Mouse (Mus musculus): Measurements from ENCODE around the gene Prrc2c. TPM values are rescaled to one million over a fixed set of nuclear protein-coding genes. Genes with fewer than 3 reads are reported as not detected.

Prrc2c gene
- polyA plus RNA-seq, 1 experiment = 112 TPM

DNA sequence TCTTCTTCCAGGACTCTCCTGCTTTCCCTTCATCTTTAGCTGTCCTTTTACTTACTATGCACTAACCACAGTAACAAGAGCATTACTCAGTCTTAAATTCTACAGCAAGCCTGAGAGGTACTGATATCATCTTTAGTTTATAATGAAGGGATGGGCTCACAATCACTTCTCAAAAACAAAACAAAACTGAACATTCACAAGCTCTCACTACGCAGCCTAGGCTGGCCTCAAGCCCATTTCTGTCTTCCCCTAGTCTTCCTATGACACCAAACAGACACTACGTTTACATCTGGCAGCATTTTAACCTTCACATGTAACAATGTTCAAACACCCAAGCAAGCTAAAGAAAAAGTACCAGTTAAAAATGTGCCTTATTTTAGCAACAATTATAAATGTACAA lies 1.9 kb downstream of the Prrc2c start:
- no peak for TF ChIP-seq POLR2A (IDR thresholded peaks at IDR 0.05; ENCODE audit: control insufficient read depth, extremely low read depth, insufficient read depth, low read length, poor library complexity)
- no peak for TF ChIP-seq CTCF (IDR thresholded peaks at IDR 0.05; ENCODE audit: borderline replicate concordance, control insufficient read depth, extremely low read depth, insufficient read depth, low read length, poor library complexity)
- Histone ChIP-seq H3K27ac (ENCODE audit: control insufficient read depth, insufficient read depth, low read length) (no peak overlapping the region), H3K27me3 (ENCODE audit: control insufficient read depth, insufficient read depth, low read length) (no peaks in the 10 kb centered on the region), H3K4me3 (ENCODE audit: control insufficient read depth, insufficient read depth, low read length) (no peak overlapping the region), H3K36me3 (ENCODE audit: control insufficient read depth, insufficient read depth, low read length) (no peaks in the 10 kb centered on the region; the same call in 1 of the 2 replicates), H3K4me1 (replicated peaks; ENCODE audit: control insufficient read depth, insufficient read depth, low read length) (peaks cover 8% of the 10 kb centered on the region)
- no peak for DNase-seq
- WGBS = 8% methylated on average over 2 of the region's 2 CpGs

DNA sequence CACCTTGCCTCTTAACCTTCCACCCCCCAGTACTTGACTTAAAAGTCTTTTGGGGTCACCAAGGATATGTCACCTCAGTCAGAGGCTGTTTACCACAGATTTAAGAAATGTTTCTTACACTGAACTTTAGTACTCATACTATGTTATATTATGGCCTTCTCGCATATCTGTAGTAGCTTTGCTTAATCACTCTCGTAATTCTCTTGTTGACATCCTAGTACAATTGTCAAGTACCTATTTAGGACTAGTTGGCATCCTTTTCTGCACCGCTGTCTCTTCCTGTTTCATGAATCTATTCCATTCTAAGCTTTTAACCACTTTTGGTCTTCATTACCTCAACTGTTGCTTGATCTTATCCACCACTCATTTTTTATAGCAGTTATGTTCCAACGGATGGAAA lies 5.3 kb downstream of the Prrc2c start:
- no peak for TF ChIP-seq POLR2A (IDR thresholded peaks at IDR 0.05; ENCODE audit: control insufficient read depth, extremely low read depth, insufficient read depth, low read length, poor library complexity)
- no peak for TF ChIP-seq CTCF (IDR thresholded peaks at IDR 0.05; ENCODE audit: borderline replicate concordance, control insufficient read depth, extremely low read depth, insufficient read depth, low read length, poor library complexity)
- no peak overlapping the region for H3K4me3 ChIP-seq (ENCODE audit: control insufficient read depth, insufficient read depth, low read length)
- no peaks in the 10 kb centered on the region; the same call in 1 of the 2 replicates for H3K36me3 ChIP-seq (ENCODE audit: control insufficient read depth, insufficient read depth, low read length)
- DNase-seq = no peak
- H3K4me1 ChIP-seq (replicated peaks; ENCODE audit: control insufficient read depth, insufficient read depth, low read length) = peaks cover 13% of the 10 kb centered on the region
- H3K27ac ChIP-seq (ENCODE audit: control insufficient read depth, insufficient read depth, low read length) = no peak overlapping the region
- no peaks in the 10 kb centered on the region for H3K27me3 ChIP-seq (ENCODE audit: control insufficient read depth, insufficient read depth, low read length)
- 33% methylated on average over 4 of the region's 4 CpGs for whole genome bisulfite sequencing

DNA sequence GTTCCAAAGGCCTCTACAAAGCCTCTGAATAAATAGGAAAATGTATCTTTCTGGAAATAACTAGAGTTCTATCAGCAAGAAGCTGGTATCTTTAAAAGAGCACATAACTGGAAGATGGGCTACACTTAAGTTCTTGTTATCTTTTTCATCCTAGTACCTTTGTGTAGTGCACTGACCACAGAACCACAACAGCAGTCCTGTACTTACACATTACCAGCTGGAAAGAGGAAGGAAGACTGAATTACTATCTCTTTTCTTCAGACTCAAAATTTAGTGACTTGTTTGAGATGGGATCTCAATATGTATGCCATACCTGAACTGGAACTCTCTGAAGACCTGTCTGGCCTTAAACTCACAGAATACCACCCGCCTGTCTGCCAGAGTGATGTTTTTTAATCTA lies 6.1 kb downstream of the Prrc2c start:
- H3K4me1 ChIP-seq (replicated peaks; ENCODE audit: control insufficient read depth, insufficient read depth, low read length) = peaks cover 13% of the 10 kb centered on the region
- 17% methylated on average over 1 of the region's 1 CpGs for WGBS
- TF ChIP-seq POLR2A (IDR thresholded peaks at IDR 0.05; ENCODE audit: control insufficient read depth, extremely low read depth, insufficient read depth, low read length, poor library complexity) (no peak), CTCF (IDR thresholded peaks at IDR 0.05; ENCODE audit: borderline replicate concordance, control insufficient read depth, extremely low read depth, insufficient read depth, low read length, poor library complexity) (no peak)

DNA sequence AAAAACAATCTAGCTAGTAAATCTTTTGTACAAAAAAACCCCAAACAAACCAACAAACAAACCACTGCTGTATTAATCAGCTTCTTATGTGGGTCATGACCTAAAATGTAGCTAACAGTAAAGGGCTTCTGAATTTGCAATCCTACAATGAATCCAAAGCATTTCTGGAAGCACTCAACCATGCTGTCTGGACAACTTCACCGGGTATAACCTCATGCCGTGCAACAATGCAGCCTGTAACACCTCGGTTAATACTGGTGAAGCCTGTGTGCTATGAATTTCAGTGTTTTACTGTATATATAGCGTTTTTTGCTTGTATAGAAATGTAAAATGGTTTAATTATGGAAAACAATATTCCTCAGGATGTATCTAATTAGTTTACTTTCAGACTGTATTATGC lies 8.3 kb downstream of the Prrc2c start:
- no peak for TF ChIP-seq CTCF (IDR thresholded peaks at IDR 0.05; ENCODE audit: borderline replicate concordance, control insufficient read depth, extremely low read depth, insufficient read depth, low read length, poor library complexity)
- TF ChIP-seq POLR2A (IDR thresholded peaks at IDR 0.05; ENCODE audit: control insufficient read depth, extremely low read depth, insufficient read depth, low read length, poor library complexity) = no peak
- Histone ChIP-seq H3K27me3 (ENCODE audit: control insufficient read depth, insufficient read depth, low read length) (no peaks in the 10 kb centered on the region), H3K36me3 (ENCODE audit: control insufficient read depth, insufficient read depth, low read length) (no peaks in the 10 kb centered on the region; the same call in 1 of the 2 replicates), H3K27ac (ENCODE audit: control insufficient read depth, insufficient read depth, low read length) (no peak overlapping the region), H3K4me1 (replicated peaks; ENCODE audit: control insufficient read depth, insufficient read depth, low read length) (peaks cover 16% of the 10 kb centered on the region), H3K4me3 (ENCODE audit: control insufficient read depth, insufficient read depth, low read length) (no peak overlapping the region)
- WGBS = 91% methylated on average over 4 of the region's 4 CpGs
- no peak for DNase-seq

More for the DNA sequence above, 6.1 kb downstream of the Prrc2c start:
- H3K27me3 ChIP-seq (ENCODE audit: control insufficient read depth, insufficient read depth, low read length) = no peaks in the 10 kb centered on the region
- H3K36me3 ChIP-seq (ENCODE audit: control insufficient read depth, insufficient read depth, low read length) = no peaks in the 10 kb centered on the region; the same call in 1 of the 2 replicates
- H3K4me3 ChIP-seq (ENCODE audit: control insufficient read depth, insufficient read depth, low read length) = no peak overlapping the region
- no peak for DNase-seq
- H3K27ac ChIP-seq (ENCODE audit: control insufficient read depth, insufficient read depth, low read length) = no peak overlapping the region

DNA sequence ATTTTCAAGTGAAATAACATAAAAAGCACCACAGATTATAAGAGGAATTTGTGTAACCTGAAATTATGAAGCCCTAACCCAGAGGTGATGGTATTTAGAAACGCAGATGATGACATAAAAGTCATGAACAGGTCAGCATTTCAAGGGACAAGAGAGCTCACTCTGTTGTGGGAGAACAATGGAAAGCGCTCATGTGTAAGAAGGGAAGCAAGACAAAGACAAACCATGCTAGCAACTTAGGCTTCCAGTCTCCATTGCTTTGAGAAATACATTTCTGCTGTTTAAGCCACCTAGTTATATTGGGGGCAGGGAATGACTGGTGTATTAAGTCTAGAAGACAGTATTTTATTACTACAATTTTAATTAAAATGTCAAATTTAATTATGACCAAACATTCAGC lies 10.9 kb downstream of the Prrc2c start:
- 66% methylated on average over 2 of the region's 2 CpGs for WGBS
- H3K36me3 ChIP-seq (ENCODE audit: control insufficient read depth, insufficient read depth, low read length) = no peaks in the 10 kb centered on the region; the same call in 1 of the 2 replicates
- no peak overlapping the region for H3K4me3 ChIP-seq (ENCODE audit: control insufficient read depth, insufficient read depth, low read length)
- DNase-seq = no peak
- peaks cover 13% of the 10 kb centered on the region for H3K4me1 ChIP-seq (replicated peaks; ENCODE audit: control insufficient read depth, insufficient read depth, low read length)
- H3K27me3 ChIP-seq (ENCODE audit: control insufficient read depth, insufficient read depth, low read length) = no peaks in the 10 kb centered on the region
- TF ChIP-seq CTCF (IDR thresholded peaks at IDR 0.05; ENCODE audit: borderline replicate concordance, control insufficient read depth, extremely low read depth, insufficient read depth, low read length, poor library complexity) (no peak), POLR2A (IDR thresholded peaks at IDR 0.05; ENCODE audit: control insufficient read depth, extremely low read depth, insufficient read depth, low read length, poor library complexity) (no peak)
- H3K27ac ChIP-seq (ENCODE audit: control insufficient read depth, insufficient read depth, low read length) = no peak overlapping the region; the same call in 1 of the 2 replicates

DNA sequence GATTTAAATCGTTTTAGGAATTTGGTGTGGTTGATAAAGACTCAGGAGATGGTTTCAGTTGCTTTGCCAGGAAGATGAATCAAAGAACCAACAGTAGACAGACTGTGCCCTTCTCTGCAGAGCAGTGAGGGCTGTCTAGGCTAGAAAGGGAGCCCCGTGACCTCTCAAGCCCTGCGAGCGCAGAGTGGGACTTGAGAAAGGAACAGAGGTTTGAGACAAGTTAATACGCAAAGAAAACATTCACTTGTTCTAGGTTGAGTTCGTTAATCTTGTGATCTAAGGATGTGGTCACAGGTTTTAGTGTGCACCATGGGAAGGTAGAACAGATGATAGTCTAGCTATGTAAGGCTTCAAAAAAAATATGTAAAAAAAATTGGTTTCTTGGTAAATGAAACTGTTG lies 12.4 kb downstream of the Prrc2c start:
- peaks cover 7% of the 10 kb centered on the region for H3K36me3 ChIP-seq (ENCODE audit: control insufficient read depth, insufficient read depth, low read length)
- H3K27me3 ChIP-seq (ENCODE audit: control insufficient read depth, insufficient read depth, low read length) = no peaks in the 10 kb centered on the region
- H3K27ac ChIP-seq (ENCODE audit: control insufficient read depth, insufficient read depth, low read length) = peak overlapping the region; percentile 96
- DNase-seq = peak; percentile 72
- no peak for TF ChIP-seq CTCF (IDR thresholded peaks at IDR 0.05; ENCODE audit: borderline replicate concordance, control insufficient read depth, extremely low read depth, insufficient read depth, low read length, poor library complexity)
- TF ChIP-seq POLR2A (IDR thresholded peaks at IDR 0.05; ENCODE audit: control insufficient read depth, extremely low read depth, insufficient read depth, low read length, poor library complexity) = no peak
- 7% methylated on average over 6 of the region's 6 CpGs for WGBS
- H3K4me3 ChIP-seq (ENCODE audit: control insufficient read depth, insufficient read depth, low read length) = no peak overlapping the region
- H3K4me1 ChIP-seq (replicated peaks; ENCODE audit: control insufficient read depth, insufficient read depth, low read length) = peaks cover 13% of the 10 kb centered on the region

DNA sequence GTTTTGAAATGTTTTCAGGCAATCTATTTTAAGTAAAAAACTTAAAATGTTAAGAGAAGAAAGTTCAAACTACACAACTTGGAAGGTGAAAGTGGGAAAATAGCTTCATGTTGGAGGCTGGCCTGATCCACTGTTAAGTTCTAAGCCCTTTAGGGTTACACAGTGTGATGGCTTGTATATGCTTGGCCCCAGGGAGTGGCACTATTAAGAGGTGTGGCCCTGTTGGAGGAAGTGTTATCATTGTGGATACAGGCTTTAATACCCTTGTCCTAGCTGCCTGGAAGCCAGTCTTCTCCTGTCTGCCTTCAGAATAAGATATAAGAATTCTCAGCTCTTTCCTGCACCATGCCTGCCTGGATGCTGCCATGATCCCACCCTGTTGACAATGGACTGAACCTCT lies 16.7 kb downstream of the Prrc2c start:
- peaks cover 6% of the 10 kb centered on the region for H3K4me1 ChIP-seq (replicated peaks; ENCODE audit: control insufficient read depth, insufficient read depth, low read length)
- no peak for DNase-seq
- no peak for TF ChIP-seq CTCF (IDR thresholded peaks at IDR 0.05; ENCODE audit: borderline replicate concordance, control insufficient read depth, extremely low read depth, insufficient read depth, low read length, poor library complexity)
- TF ChIP-seq POLR2A (IDR thresholded peaks at IDR 0.05; ENCODE audit: control insufficient read depth, extremely low read depth, insufficient read depth, low read length, poor library complexity) = no peak
- H3K27ac ChIP-seq (ENCODE audit: control insufficient read depth, insufficient read depth, low read length) = no peak overlapping the region
- H3K4me3 ChIP-seq (ENCODE audit: control insufficient read depth, insufficient read depth, low read length) = no peak overlapping the region
- no peaks in the 10 kb centered on the region for H3K27me3 ChIP-seq (ENCODE audit: control insufficient read depth, insufficient read depth, low read length)
- H3K36me3 ChIP-seq (ENCODE audit: control insufficient read depth, insufficient read depth, low read length) = peaks cover 45% of the 10 kb centered on the region

All from thymus, adult 2 months (tissue).